Mouse (Mus musculus): ENCODE results near the gene Pak1. TPM values are rescaled to one million over a fixed set of nuclear protein-coding genes. Genes with fewer than 3 reads are reported as not detected.

The Pak1 gene
- total and polyA plus RNA-seq, 3 experiments, result 2.8 to 6.7 TPM; not detected in 1

DNA sequence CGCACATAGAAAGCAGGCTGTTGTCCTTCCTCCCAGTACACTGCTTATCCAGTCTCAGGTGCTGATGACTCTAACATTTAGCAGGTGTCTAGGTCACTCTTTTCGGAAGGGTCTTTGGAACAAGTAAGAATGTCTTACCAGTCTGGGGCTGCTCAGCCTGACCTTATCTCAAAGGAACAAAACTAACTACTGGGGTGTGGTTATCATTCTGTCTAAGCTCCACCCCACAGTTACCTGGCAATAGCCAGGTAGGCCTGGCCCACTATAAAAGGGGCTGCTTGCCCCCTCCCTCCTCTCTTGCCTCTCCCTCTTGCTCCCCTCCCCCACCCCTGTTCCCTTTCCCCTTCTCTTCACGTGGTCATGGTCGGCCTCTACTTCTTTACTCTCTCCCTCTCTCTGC lies 19.3 kb upstream of the Pak1 start:
- H3K9me3 ChIP-seq (replicated peaks; ENCODE audit: insufficient read depth, low read length), result no peaks in the 10 kb centered on the region

DNA sequence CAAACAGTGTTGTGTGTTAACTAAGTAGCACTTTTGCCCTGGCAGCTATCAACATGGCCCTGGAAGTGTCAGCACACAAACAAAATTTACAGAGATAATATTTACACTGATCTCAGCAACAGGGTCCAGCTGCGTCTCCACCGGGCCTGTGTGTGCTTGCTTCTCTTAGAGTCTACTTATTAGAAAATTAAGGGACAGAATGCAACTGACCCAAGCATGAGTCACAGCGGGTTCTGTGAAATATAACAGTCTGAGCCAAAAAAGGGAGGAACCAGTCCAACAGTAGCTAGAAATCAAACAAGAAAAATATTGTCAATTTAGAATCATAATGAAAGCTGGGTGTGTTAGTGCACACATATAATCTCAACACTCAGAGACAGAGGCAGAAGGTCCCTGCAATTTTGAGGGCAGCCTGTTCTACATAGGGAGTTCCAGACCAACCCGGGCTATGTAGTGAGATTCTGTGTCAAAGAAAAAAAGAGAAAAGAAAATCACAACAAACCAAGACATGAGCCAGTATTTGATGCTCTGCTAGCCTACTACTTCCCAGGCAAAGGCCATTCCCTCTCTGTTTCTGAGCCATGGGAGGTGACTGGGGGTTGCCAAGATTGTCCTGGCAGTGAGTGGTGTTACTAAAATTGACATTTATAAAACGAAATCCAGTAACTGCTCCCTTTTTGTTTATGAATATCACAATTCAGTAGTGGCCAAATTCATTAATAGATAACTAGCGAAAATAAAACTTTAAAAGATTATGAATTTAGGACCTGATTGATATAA lies 17.3 kb upstream of the Pak1 start:
- no peak for DNase-seq (ENCODE audit: low read depth, low spot score)
- Histone ChIP-seq H3K27me3 (ENCODE audit: control insufficient read depth in 1 of 2, insufficient read depth in 2 of 2, low read length in 2 of 2) (no peaks in the 10 kb centered on the region; a peak in 1 of 4 replicates), H3K79me2 (ENCODE audit: control insufficient read depth, insufficient read depth, low read length, poor library complexity) (no peaks in the 10 kb centered on the region), H3K4me3 (ENCODE audit: control insufficient read depth in 1 of 2, insufficient read depth in 1 of 2, low read depth in 2 of 2, low read length in 2 of 2) (no peak overlapping the region), H3K36me3 (ENCODE audit: control insufficient read depth in 1 of 2, insufficient read depth in 2 of 2, low read length in 2 of 2) (peaks cover 0 to 3% of the 10 kb centered on the region in 2 experiments; a peak in 2 of 4 replicates), H3K9me3 (replicated peaks; ENCODE audit: insufficient read depth, low read length) (no peaks in the 10 kb centered on the region), H3K27ac (ENCODE audit: control insufficient read depth, low read depth, low read length) (no peak overlapping the region), H3K4me1 (ENCODE audit: control insufficient read depth in 1 of 2, insufficient read depth in 2 of 2, low read length in 2 of 2) (peaks cover 0 to 14% of the 10 kb centered on the region in 2 experiments; a peak in 2 of 4 replicates), H3K9ac (ENCODE audit: control insufficient read depth, low read depth, low read length, poor library complexity, severe bottlenecking) (no peak overlapping the region)
- no peak for TF ChIP-seq RCOR1 (IDR thresholded peaks at IDR 0.05; ENCODE audit: low read depth, low read length)
- TF ChIP-seq BHLHE40 (IDR thresholded peaks at IDR 0.05; ENCODE audit: borderline replicate concordance, low read depth, low read length), result no peak

More for the DNA sequence above, 19.3 kb upstream of the Pak1 start:
- no peak overlapping the region for H3K4me3 ChIP-seq (ENCODE audit: control insufficient read depth in 1 of 2, insufficient read depth in 1 of 2, low read depth in 2 of 2, low read length in 2 of 2)
- no peaks in the 10 kb centered on the region for H3K27me3 ChIP-seq (ENCODE audit: control insufficient read depth in 1 of 2, insufficient read depth in 2 of 2, low read length in 2 of 2)
- peaks cover 0 to 30% of the 10 kb centered on the region in 2 experiments; a peak in 2 of 4 replicates for H3K4me1 ChIP-seq (ENCODE audit: control insufficient read depth in 1 of 2, insufficient read depth in 2 of 2, low read length in 2 of 2)
- no peak overlapping the region for H3K27ac ChIP-seq (ENCODE audit: control insufficient read depth, low read depth, low read length)
- H3K36me3 ChIP-seq (ENCODE audit: control insufficient read depth in 1 of 2, insufficient read depth in 2 of 2, low read length in 2 of 2), result peaks cover 0 to 7% of the 10 kb centered on the region in 2 experiments; a peak in 2 of 4 replicates
- no peak for DNase-seq (ENCODE audit: low read depth, low spot score)
- no peaks in the 10 kb centered on the region for H3K79me2 ChIP-seq (ENCODE audit: control insufficient read depth, insufficient read depth, low read length, poor library complexity)
- H3K9ac ChIP-seq (ENCODE audit: control insufficient read depth, low read depth, low read length, poor library complexity, severe bottlenecking), result no peak overlapping the region
- TF ChIP-seq KAT2A (conservative IDR thresholded peaks at IDR 0.05; ENCODE audit: low read depth, low read length), result no peak
- TF ChIP-seq USF2 (IDR thresholded peaks at IDR 0.05; ENCODE audit: borderline replicate concordance in 1 of 2, insufficient read depth in 1 of 2, low read depth in 1 of 2, low read length in 2 of 2), result no peak
- TF ChIP-seq HCFC1 (IDR thresholded peaks at IDR 0.05; ENCODE audit: low read depth, low read length), result no peak
- no peak for TF ChIP-seq NRF1 (IDR thresholded peaks at IDR 0.05; ENCODE audit: insufficient read depth, low read depth, low read length, poor library complexity, severe bottlenecking)
- no peak for TF ChIP-seq MXI1 (IDR thresholded peaks at IDR 0.05; ENCODE audit: low read depth, low read length)
- no peak for TF ChIP-seq NELFE (IDR thresholded peaks at IDR 0.05; ENCODE audit: low read depth, low read length)
- no peak for TF ChIP-seq TCF12 (IDR thresholded peaks at IDR 0.05; ENCODE audit: low read depth, low read length)
- no peak for TF ChIP-seq POLR2A (IDR thresholded peaks at IDR 0.05; ENCODE audit: control insufficient read depth in 1 of 2, insufficient read depth in 1 of 2, low read depth in 1 of 2, low read length in 2 of 2, poor library complexity in 1 of 2)
- TF ChIP-seq POLR2AphosphoS5 (IDR thresholded peaks at IDR 0.05; ENCODE audit: borderline replicate concordance, low read depth, low read length), result no peak
- no peak for TF ChIP-seq MAZ (IDR thresholded peaks at IDR 0.05; ENCODE audit: low read depth, low read length)
- TF ChIP-seq JUND (IDR thresholded peaks at IDR 0.05; ENCODE audit: low read depth, low read length), result no peak
- TF ChIP-seq CHD2 (IDR thresholded peaks at IDR 0.05; ENCODE audit: low read length), result no peak
- no peak for TF ChIP-seq MYB (IDR thresholded peaks at IDR 0.05; ENCODE audit: low read depth, low read length)
- TF ChIP-seq RCOR1 (IDR thresholded peaks at IDR 0.05; ENCODE audit: low read depth, low read length), result no peak
- no peak for TF ChIP-seq MEF2A (IDR thresholded peaks at IDR 0.05; ENCODE audit: extremely low read depth, insufficient replicate concordance, low read depth, low read length, poor library complexity, severe bottlenecking)
- no peak for TF ChIP-seq ELF1 (IDR thresholded peaks at IDR 0.05; ENCODE audit: low read depth, low read length)
- no peak for TF ChIP-seq SIN3A (IDR thresholded peaks at IDR 0.05; ENCODE audit: low read length)
- no peak for TF ChIP-seq ZNF384 (IDR thresholded peaks at IDR 0.05; ENCODE audit: low read depth, low read length)
- no peak for TF ChIP-seq ZC3H11A (IDR thresholded peaks at IDR 0.05; ENCODE audit: low read depth, low read length)
